Mouse (Mus musculus) midbrain, embryonic 15.5 days (tissue): ENCODE measurements at regions not wholly inside any gene's neighbourhood (a gene's known extent, or its start where the extent isn't known, plus 50 kb on each side); places are given as distances from the start of the nearest gene placed in this dataset.
A peak's percentile ranks its signal among the peaks of the same experiment; 100 is the strongest.

ENCODE experiments used
- ATAC-seq: fragments of 200-750 bp; cut with Nextera tagmentation; replicated peaks from 2 replicates; pipeline ENCODE4 v1.8.0; 2017; ENCODE audit warnings: moderate TSS enrichment
- H3K27ac ChIP-seq: fragments of 300-500 bp; sonication (generic); 2 replicates; pipeline ENCODE4 v1.5.1; 2015; ENCODE audit warnings: mild to moderate bottlenecking, inconsistent platforms
- H3K27me3 ChIP-seq: fragments of 300-500 bp; sonication (generic); replicated peaks from 2 replicates; pipeline ENCODE4 v1.6.1; 2015; ENCODE audit warnings: inconsistent platforms
- H3K36me3 ChIP-seq: fragments of 300-500 bp; sonication (generic); replicated peaks from 2 replicates; pipeline ENCODE4 v1.6.1; 2015; ENCODE audit warnings: inconsistent platforms
- H3K4me1 ChIP-seq: fragments of 300-500 bp; sonication (generic); 2 replicates; pipeline ENCODE4 v1.6.1; 2015; ENCODE audit warnings: inconsistent platforms
- H3K4me2 ChIP-seq: fragments of 300-500 bp; sonication (generic); 2 replicates; pipeline ENCODE4 v1.6.1; 2015; ENCODE audit warnings: inconsistent platforms, mild to moderate bottlenecking, moderate library complexity
- H3K4me3 ChIP-seq: fragments of 300-500 bp; sonication (generic); 2 replicates; pipeline ENCODE4 v1.5.1; 2015; ENCODE audit warnings: mild to moderate bottlenecking, inconsistent platforms
- H3K9ac ChIP-seq: fragments of 300-500 bp; sonication (generic); 2 replicates; pipeline ENCODE4 v1.6.1; 2015; ENCODE audit warnings: mild to moderate bottlenecking, inconsistent platforms
- H3K9me3 ChIP-seq: fragments of 300-500 bp; sonication (generic); 2 replicates; pipeline ENCODE4 v1.6.1; 2016; ENCODE audit warnings: inconsistent platforms
- WGBS: fragments of 180-500 bp; shearing (Covaris S2); methylation state at CpG from one replicate; pipeline ENCODE4 v1.1.7; 2015; ENCODE audit warnings: mixed read lengths; 5-methylcytosine and 5-hydroxymethylcytosine counted together

- Histone ChIP-seq H3K4me1 (no peaks in the 10 kb centered on the region), H3K9ac (no peak overlapping the region), H3K27ac (no peak overlapping the region), H3K4me3 (no peak overlapping the region), H3K36me3 (no peaks in the 10 kb centered on the region), H3K9me3 (no peaks in the 10 kb centered on the region), H3K27me3 (no peaks in the 10 kb centered on the region), H3K4me2 (no peak overlapping the region)
- 77% methylated on average over 5 of the region's 5 CpGs for WGBS
- ATAC-seq, result no peak
Observed at GRCm38 (mm10) chr3:128787686-128788085, 412.0 kb upstream of the Pitx2 start.

GRCm38 (mm10) chr3:128795931-128796330 is 403.7 kb upstream of the Pitx2 start:
- Histone ChIP-seq H3K9me3 (no peaks in the 10 kb centered on the region), H3K27ac (no peak overlapping the region), H3K36me3 (no peaks in the 10 kb centered on the region), H3K4me1 (no peaks in the 10 kb centered on the region), H3K9ac (no peak overlapping the region), H3K4me3 (no peak overlapping the region), H3K4me2 (no peak overlapping the region), H3K27me3 (no peaks in the 10 kb centered on the region)
- WGBS, result 83% methylated on average over 2 of the region's 2 CpGs
- ATAC-seq, result no peak

GRCm38 (mm10) chr3:128797829-128798228 is 401.8 kb upstream of the Pitx2 start:
- H3K4me2 ChIP-seq, result no peak overlapping the region
- H3K4me1 ChIP-seq, result no peaks in the 10 kb centered on the region
- no peak overlapping the region for H3K4me3 ChIP-seq
- no peak overlapping the region for H3K27ac ChIP-seq
- no peaks in the 10 kb centered on the region for H3K27me3 ChIP-seq
- WGBS, result 50% methylated on average over 1 of the region's 1 CpGs
- no peaks in the 10 kb centered on the region for H3K9me3 ChIP-seq
- no peaks in the 10 kb centered on the region for H3K36me3 ChIP-seq
- ATAC-seq, result no peak
- H3K9ac ChIP-seq, result no peak overlapping the region

- Histone ChIP-seq H3K9me3 (no peaks in the 10 kb centered on the region), H3K27ac (no peak overlapping the region), H3K4me1 (no peaks in the 10 kb centered on the region), H3K4me2 (no peak overlapping the region), H3K9ac (no peak overlapping the region), H3K4me3 (no peak overlapping the region), H3K36me3 (no peaks in the 10 kb centered on the region), H3K27me3 (no peaks in the 10 kb centered on the region)
- 57% methylated on average over 12 of the region's 12 CpGs for WGBS
- ATAC-seq, result no peak
Observed at GRCm38 (mm10) chr3:128829371-128830160, 370.1 kb upstream of the Pitx2 start.

GRCm38 (mm10) chr3:128850327-128850977 is 349.2 kb upstream of the Pitx2 start:
- no peaks in the 10 kb centered on the region for H3K27me3 ChIP-seq
- WGBS, result 55% methylated on average over 6 of the region's 6 CpGs
- ATAC-seq, result peak; percentile 90
- H3K4me1 ChIP-seq, result peaks cover 7% of the 10 kb centered on the region; the same call in 1 of the 2 replicates
- H3K27ac ChIP-seq, result no peak overlapping the region
- H3K36me3 ChIP-seq, result no peaks in the 10 kb centered on the region
- H3K4me3 ChIP-seq, result no peak overlapping the region
- no peak overlapping the region for H3K4me2 ChIP-seq
- no peak overlapping the region for H3K9ac ChIP-seq
- H3K9me3 ChIP-seq, result no peaks in the 10 kb centered on the region

GRCm38 (mm10) chr3:128856515-128856914 is 343.2 kb upstream of the Pitx2 start:
- Histone ChIP-seq H3K4me3 (no peak overlapping the region), H3K9ac (no peak overlapping the region), H3K27me3 (no peaks in the 10 kb centered on the region), H3K9me3 (no peaks in the 10 kb centered on the region), H3K4me1 (no peaks in the 10 kb centered on the region), H3K36me3 (no peaks in the 10 kb centered on the region), H3K4me2 (no peak overlapping the region), H3K27ac (no peak overlapping the region)
- ATAC-seq, result no peak
- WGBS, result 56% methylated on average over 5 of the region's 5 CpGs

GRCm38 (mm10) chr3:128881685-128882444 is 317.8 kb upstream of the Pitx2 start:
- 31% methylated on average over 10 of the region's 10 CpGs for WGBS
- peak; percentile 65 for ATAC-seq
- Histone ChIP-seq H3K9ac (no peak overlapping the region), H3K27me3 (no peaks in the 10 kb centered on the region), H3K27ac (no peak overlapping the region), H3K4me2 (no peak overlapping the region), H3K4me1 (0 out of 2 replicates have a peak, but pooled peaks cover 7% of the 10 kb centered on the region), H3K9me3 (no peaks in the 10 kb centered on the region), H3K4me3 (no peak overlapping the region), H3K36me3 (no peaks in the 10 kb centered on the region)

GRCm38 (mm10) chr3:128883636-128884195 is 316.0 kb upstream of the Pitx2 start:
- no peak overlapping the region for H3K27ac ChIP-seq
- no peaks in the 10 kb centered on the region for H3K9me3 ChIP-seq
- no peak overlapping the region for H3K4me3 ChIP-seq
- WGBS, result 73% methylated on average over 7 of the region's 7 CpGs
- ATAC-seq, result 0 out of 2 replicates have a peak, but pooled peaks have one; percentile 48
- H3K9ac ChIP-seq, result no peak overlapping the region
- no peak overlapping the region for H3K4me2 ChIP-seq
- no peaks in the 10 kb centered on the region for H3K27me3 ChIP-seq
- 0 out of 2 replicates have a peak, but pooled peaks cover 7% of the 10 kb centered on the region for H3K4me1 ChIP-seq
- no peaks in the 10 kb centered on the region for H3K36me3 ChIP-seq

- Histone ChIP-seq H3K36me3 (no peaks in the 10 kb centered on the region), H3K9me3 (no peaks in the 10 kb centered on the region), H3K4me1 (0 out of 2 replicates have a peak, but pooled peaks cover 6% of the 10 kb centered on the region), H3K4me2 (no peak overlapping the region), H3K27ac (no peak overlapping the region), H3K27me3 (no peaks in the 10 kb centered on the region), H3K9ac (no peak overlapping the region), H3K4me3 (no peak overlapping the region)
- WGBS, result 59% methylated on average over 9 of the region's 9 CpGs
- ATAC-seq, result no peak
Observed at GRCm38 (mm10) chr3:128886678-128887077, 313.0 kb upstream of the Pitx2 start.

- no peak for ATAC-seq
- H3K9me3 ChIP-seq, result no peaks in the 10 kb centered on the region
- H3K4me3 ChIP-seq, result no peak overlapping the region
- no peak overlapping the region for H3K27ac ChIP-seq
- 93% methylated on average over 5 of the region's 5 CpGs for WGBS
- H3K4me1 ChIP-seq, result no peaks in the 10 kb centered on the region
- H3K4me2 ChIP-seq, result no peak overlapping the region
- no peaks in the 10 kb centered on the region for H3K36me3 ChIP-seq
- H3K27me3 ChIP-seq, result no peaks in the 10 kb centered on the region
- H3K9ac ChIP-seq, result no peak overlapping the region
Observed at GRCm38 (mm10) chr3:128891078-128891477, 308.6 kb upstream of the Pitx2 start.

- Histone ChIP-seq H3K4me3 (no peak overlapping the region), H3K27ac (no peak overlapping the region), H3K4me1 (no peaks in the 10 kb centered on the region), H3K27me3 (no peaks in the 10 kb centered on the region), H3K9ac (no peak overlapping the region), H3K9me3 (no peaks in the 10 kb centered on the region), H3K4me2 (no peak overlapping the region), H3K36me3 (no peaks in the 10 kb centered on the region)
- no peak for ATAC-seq
- WGBS, result 89% methylated on average over 3 of the region's 3 CpGs
Observed at GRCm38 (mm10) chr3:128896628-128897027, 303.1 kb upstream of the Pitx2 start.

- 73% methylated on average over 4 of the region's 4 CpGs for WGBS
Observed at GRCm38 (mm10) chr3:128911122-128911521, 288.6 kb upstream of the Pitx2 start.

More at GRCm38 (mm10) chr3:128911122-128911521, 288.6 kb upstream of the Pitx2 start:
- Histone ChIP-seq H3K27me3 (no peaks in the 10 kb centered on the region), H3K27ac (no peak overlapping the region), H3K4me1 (no peaks in the 10 kb centered on the region), H3K9me3 (no peaks in the 10 kb centered on the region), H3K9ac (no peak overlapping the region), H3K36me3 (no peaks in the 10 kb centered on the region), H3K4me3 (no peak overlapping the region), H3K4me2 (no peak overlapping the region)
- ATAC-seq, result no peak
